Mouse (Mus musculus) intestine, postnatal 0 days (tissue): ENCODE data around the gene Pnkd. TPM values are rescaled to one million over a fixed set of nuclear protein-coding genes. Genes with fewer than 3 reads are reported as not detected.

ENCODE experiments used
- ATAC-seq: fragments of 200-750 bp; cut with Nextera tagmentation; 2 replicates; pipeline ENCODE4 v1.8.0; 2017; ENCODE audit warnings: mild to moderate bottlenecking, moderate TSS enrichment, moderate library complexity
- H3K27ac ChIP-seq: fragments of 300-500 bp; sonication (generic); 2 replicates; pipeline ENCODE4 v1.5.1; 2014; ENCODE audit warnings: mild to moderate bottlenecking, low read depth, low read length, moderate library complexity
- H3K27me3 ChIP-seq: fragments of 300-500 bp; sonication (generic); replicated peaks from 2 replicates; pipeline ENCODE4 v1.6.1; 2014; ENCODE audit warnings: low read length, mixed read lengths; ENCODE audit not compliant: control insufficient read depth, insufficient read depth
- H3K36me3 ChIP-seq: fragments of 300-500 bp; sonication (generic); 2 replicates; pipeline ENCODE4 v1.6.1; 2014; ENCODE audit warnings: mild to moderate bottlenecking, moderate library complexity; ENCODE audit not compliant: control insufficient read depth, insufficient read depth
- H3K4me1 ChIP-seq: fragments of 300-500 bp; sonication (generic); replicated peaks from 2 replicates; pipeline ENCODE4 v1.6.1; 2014; ENCODE audit warnings: antibody characterized with exemption, low read length, mixed read lengths; ENCODE audit not compliant: control insufficient read depth, insufficient read depth
- H3K4me2 ChIP-seq: fragments of 300-500 bp; sonication (generic); replicated peaks from 2 replicates; pipeline ENCODE4 v1.6.1; 2014; ENCODE audit warnings: low read depth, mild to moderate bottlenecking, moderate library complexity
- H3K4me3 ChIP-seq: fragments of 300-500 bp; sonication (generic); 2 replicates; pipeline ENCODE4 v1.5.1; 2014; ENCODE audit warnings: low read depth, low read length
- H3K9ac ChIP-seq: fragments of 300-500 bp; sonication (generic); 2 replicates; pipeline ENCODE4 v1.6.1; 2014; ENCODE audit warnings: mild to moderate bottlenecking, low read depth, low read length
- H3K9me3 ChIP-seq: fragments of 300-500 bp; sonication (generic); 2 replicates; pipeline ENCODE4 v1.6.1; 2016; ENCODE audit warnings: mixed run types; ENCODE audit not compliant: control insufficient read depth
- CTCF ChIP-seq: sonication (generic); IDR thresholded peaks from 2 replicates; pipeline ENCODE4 v1.5.1; 2016; ENCODE audit warnings: low read depth, mild to moderate bottlenecking, control low read depth, antibody characterized with exemption, moderate library complexity
- WGBS: fragments of 180-500 bp; shearing (Covaris S2); extraction: QIAGEN DNeasy Blood & Tissue Kit; methylation state at CpG from one replicate; pipeline ENCODE4 v1.1.7; 2014; 5-methylcytosine and 5-hydroxymethylcytosine counted together
- polyA plus RNA-seq: library from polyadenylated mRNA; unstranded; fragments of >200 nt; fragmentation: Nextera tagmentation; extraction: Ambion mirVana; gene quantifications from 2 replicates; pipeline ENCODE4 v1.2.1, GENCODE M21; 2015

Gene Pnkd
- polyA plus RNA-seq, 1 experiment from 2014 or later = 107 TPM

DNA sequence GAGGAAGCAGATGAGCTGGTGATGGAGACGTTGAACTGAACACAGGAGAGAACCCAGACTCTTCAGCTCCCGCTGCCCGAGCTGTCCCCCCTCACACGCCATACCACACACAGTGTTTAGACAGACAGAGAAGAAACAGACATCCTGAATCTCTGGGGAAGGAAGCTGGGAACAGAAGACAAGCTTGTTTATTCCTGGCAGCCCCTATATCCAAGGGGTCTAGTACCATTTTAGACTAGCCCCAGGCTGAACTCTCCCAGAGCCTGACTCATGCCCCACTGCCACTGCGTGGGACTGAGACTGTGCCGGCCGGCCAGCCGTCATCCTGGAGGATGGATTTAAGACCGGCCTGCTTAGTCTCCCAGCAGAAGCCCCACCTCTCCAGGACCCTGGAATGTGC lies 9.7 kb upstream of the Pnkd start:
- no peak for TF ChIP-seq CTCF
- WGBS = 29% methylated on average over 9 of the region's 9 CpGs
- no peak overlapping the region for H3K9ac ChIP-seq
- H3K36me3 ChIP-seq = peaks cover 1% of the 10 kb centered on the region
- no peak overlapping the region; the same call in 1 of the 2 replicates for H3K4me2 ChIP-seq
- ATAC-seq = peak; percentile 26; the same call in 1 of the 2 replicates
- no peaks in the 10 kb centered on the region for H3K4me1 ChIP-seq
- H3K9me3 ChIP-seq = no peaks in the 10 kb centered on the region
- H3K27ac ChIP-seq = 0 out of 2 replicates have a peak overlapping the region, but pooled peaks have one; percentile 15
- H3K27me3 ChIP-seq = no peaks in the 10 kb centered on the region
- no peak overlapping the region for H3K4me3 ChIP-seq

DNA sequence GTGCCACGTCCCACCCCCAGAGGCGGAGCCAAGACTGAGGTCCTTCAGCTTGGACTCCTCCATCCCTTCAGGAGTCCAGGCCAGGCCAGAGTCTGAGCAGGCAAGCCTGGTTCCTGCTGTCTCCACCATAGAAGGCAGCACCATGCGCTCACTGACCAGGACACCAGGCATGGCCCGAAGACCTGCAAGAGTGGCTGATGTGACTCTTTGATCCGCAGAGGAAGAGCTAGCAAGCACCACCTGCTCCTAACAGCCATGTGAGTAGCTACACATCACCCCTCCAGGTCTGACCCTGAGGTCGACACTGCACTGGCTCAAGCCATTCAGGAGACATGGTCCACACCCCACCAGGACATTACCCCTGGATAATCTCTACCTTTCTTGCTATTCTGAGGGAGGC lies 7.7 kb upstream of the Pnkd start:
- H3K9ac ChIP-seq = no peak overlapping the region
- H3K9me3 ChIP-seq = no peaks in the 10 kb centered on the region
- no peaks in the 10 kb centered on the region for H3K4me1 ChIP-seq
- 63% methylated on average over 6 of the region's 6 CpGs for WGBS
- H3K4me2 ChIP-seq = no peak overlapping the region
- no peak overlapping the region for H3K27ac ChIP-seq
- no peak for ATAC-seq
- H3K4me3 ChIP-seq = no peak overlapping the region
- TF ChIP-seq CTCF = no peak
- H3K36me3 ChIP-seq = peaks cover 21% of the 10 kb centered on the region
- H3K27me3 ChIP-seq = no peaks in the 10 kb centered on the region

DNA sequence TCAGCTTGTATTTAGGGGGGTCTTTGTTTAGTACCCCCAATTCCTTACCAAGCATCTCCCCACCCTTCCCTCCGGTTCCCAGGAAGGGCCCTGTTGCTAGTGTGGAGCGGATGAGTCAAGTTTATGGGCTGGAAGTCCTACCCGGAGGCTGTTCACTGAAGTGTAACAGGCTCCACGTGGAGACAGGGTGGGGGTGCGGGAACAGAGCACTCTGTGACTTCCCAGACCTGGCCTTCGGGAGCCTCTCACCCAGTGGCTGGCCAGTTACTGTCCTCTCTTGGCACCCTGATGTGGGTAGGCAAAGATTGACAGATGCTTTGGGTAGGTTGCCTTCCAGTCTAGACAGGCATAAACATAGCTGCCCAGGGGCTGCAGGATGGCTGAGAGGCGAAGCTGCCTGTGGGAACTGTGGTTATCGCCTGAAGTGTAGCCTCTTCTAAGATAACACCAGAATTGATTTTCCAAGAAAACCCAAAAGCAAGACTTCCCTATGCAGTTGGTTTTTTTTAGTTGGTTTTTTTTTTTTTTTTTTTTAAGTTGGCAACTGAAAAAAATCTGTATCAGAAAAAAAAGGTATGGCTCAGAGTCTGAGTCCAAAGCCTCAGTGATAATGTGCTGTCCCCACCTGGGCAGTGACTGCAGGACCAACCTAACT lies 6.7 kb upstream of the Pnkd start:
- H3K36me3 ChIP-seq = peaks cover 31% of the 10 kb centered on the region
- H3K4me1 ChIP-seq = no peaks in the 10 kb centered on the region
- no peak for ATAC-seq
- TF ChIP-seq CTCF = no peak
- H3K4me2 ChIP-seq = no peak overlapping the region
- H3K27me3 ChIP-seq = no peaks in the 10 kb centered on the region
- no peak overlapping the region for H3K27ac ChIP-seq
- H3K4me3 ChIP-seq = no peak overlapping the region
- 41% methylated on average over 8 of the region's 8 CpGs for WGBS
- H3K9me3 ChIP-seq = no peaks in the 10 kb centered on the region
- no peak overlapping the region for H3K9ac ChIP-seq

DNA sequence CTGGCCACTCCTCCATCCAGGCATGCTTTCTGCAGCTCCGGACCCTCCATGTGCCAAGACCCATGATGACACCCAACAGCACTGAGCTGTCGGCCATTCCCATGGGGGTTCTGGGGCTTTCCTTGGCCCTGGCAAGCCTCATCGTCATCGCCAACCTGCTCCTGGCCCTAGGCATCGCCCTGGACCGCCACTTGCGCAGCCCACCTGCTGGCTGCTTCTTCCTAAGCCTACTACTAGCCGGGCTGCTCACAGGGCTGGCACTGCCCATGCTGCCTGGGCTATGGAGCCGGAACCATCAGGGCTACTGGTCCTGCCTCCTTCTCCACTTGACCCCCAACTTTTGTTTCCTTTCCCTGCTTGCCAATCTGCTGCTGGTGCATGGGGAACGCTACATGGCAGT lies 6.2 kb upstream of the Pnkd start, which contains the start of gene Gpbar1:
Gene Gpbar1, plus strand, starts transcription at position 13 of the 400 bp plus-strand sequence.
- Histone ChIP-seq H3K4me2 (no peak within 1 kb of the TSS), H3K9ac (no peak within 1 kb of the TSS)

DNA sequence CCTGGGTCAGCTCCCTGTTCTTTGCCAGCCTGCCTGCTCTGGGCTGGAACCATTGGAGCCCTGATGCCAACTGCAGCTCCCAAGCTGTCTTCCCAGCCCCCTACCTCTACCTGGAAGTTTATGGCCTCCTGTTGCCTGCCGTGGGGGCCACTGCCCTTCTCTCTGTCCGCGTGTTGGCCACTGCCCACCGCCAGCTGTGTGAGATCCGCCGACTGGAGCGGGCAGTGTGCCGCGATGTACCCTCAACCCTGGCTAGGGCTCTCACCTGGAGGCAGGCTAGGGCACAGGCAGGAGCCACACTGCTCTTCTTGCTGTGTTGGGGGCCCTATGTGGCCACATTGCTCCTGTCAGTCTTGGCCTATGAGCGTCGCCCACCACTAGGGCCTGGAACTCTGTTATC lies 5.7 kb upstream of the Pnkd start:
- ATAC-seq = no peak
- Histone ChIP-seq H3K27me3 (no peaks in the 10 kb centered on the region), H3K9ac (no peak overlapping the region), H3K36me3 (peaks cover 34% of the 10 kb centered on the region), H3K4me1 (0 out of 2 replicates have a peak, but pooled peaks cover 4% of the 10 kb centered on the region), H3K9me3 (no peaks in the 10 kb centered on the region), H3K27ac (no peak overlapping the region), H3K4me3 (no peak overlapping the region), H3K4me2 (no peak overlapping the region)
- TF ChIP-seq CTCF = no peak
- 88% methylated on average over 11 of the region's 11 CpGs for WGBS

More for the DNA sequence above, 6.2 kb upstream of the Pnkd start, which contains the start of gene Gpbar1:
- Histone ChIP-seq H3K9me3 (no peaks in the 10 kb centered on the region), H3K36me3 (peaks cover 34% of the 10 kb centered on the region), H3K4me3 (no peak within 1 kb of the TSS), H3K27ac (no peak within 1 kb of the TSS), H3K27me3 (no peaks in the 10 kb centered on the region), H3K4me1 (no peaks in the 10 kb centered on the region)
- TF ChIP-seq CTCF = no peak
- no peak for ATAC-seq
- WGBS = 89% methylated on average over 10 of the region's 10 CpGs

DNA sequence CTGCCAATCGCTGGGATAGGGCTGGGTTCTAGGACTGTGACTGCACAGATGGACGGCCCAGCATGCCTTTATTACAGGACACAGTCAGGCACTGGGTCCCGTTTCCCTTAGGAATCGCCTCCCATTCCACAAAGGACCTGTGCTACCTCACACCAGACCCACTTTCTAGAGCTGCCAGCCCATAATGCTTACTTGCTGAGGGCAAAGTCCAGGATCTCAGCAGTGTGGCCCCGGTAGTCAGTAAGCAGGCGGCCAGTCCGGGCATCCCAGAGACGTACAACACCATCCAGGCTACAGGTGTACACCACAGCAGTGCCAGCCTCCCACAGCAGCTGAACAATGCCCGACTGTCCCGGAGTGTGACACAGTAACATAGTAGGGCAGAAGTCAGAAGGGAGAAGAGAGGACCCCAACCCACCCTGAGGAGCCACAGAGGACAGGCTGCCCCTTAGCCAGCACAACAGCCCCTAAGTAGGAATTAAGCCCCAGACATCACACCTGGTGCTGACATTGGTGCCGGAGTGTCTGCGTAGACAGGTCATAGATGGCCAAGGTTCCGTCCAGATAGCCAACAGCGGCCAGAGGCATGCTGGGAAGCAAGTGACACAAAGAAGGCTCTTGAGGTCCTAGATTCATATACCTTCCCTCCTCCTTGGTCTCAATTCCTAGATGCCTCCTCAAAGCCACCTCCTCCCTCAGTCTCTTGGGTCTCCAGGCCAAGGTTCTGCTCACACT lies 4.0 kb upstream of the Pnkd start:
- Histone ChIP-seq H3K27me3 (no peaks in the 10 kb centered on the region), H3K27ac (no peak overlapping the region), H3K4me1 (peaks cover 4% of the 10 kb centered on the region; the same call in 1 of the 2 replicates), H3K9me3 (no peaks in the 10 kb centered on the region), H3K4me3 (no peak overlapping the region), H3K9ac (no peak overlapping the region), H3K4me2 (no peak overlapping the region), H3K36me3 (peaks cover 34% of the 10 kb centered on the region)
- no peak for ATAC-seq
- TF ChIP-seq CTCF = no peak
- WGBS = 75% methylated on average over 14 of the region's 14 CpGs
